Mouse (Mus musculus): ENCODE measurements around the gene Rit1. TPM values are rescaled to one million over a fixed set of nuclear protein-coding genes. Genes with fewer than 3 reads are reported as not detected.
"Not testable (repeated sequence)": the region's sequence is repeated elsewhere in the genome, so short reads cannot be mapped to it uniquely, and the experiment has no call there.

The Rit1 gene
- polyA plus RNA-seq, 1 experiment from 2014 or later: 71.6 TPM

DNA sequence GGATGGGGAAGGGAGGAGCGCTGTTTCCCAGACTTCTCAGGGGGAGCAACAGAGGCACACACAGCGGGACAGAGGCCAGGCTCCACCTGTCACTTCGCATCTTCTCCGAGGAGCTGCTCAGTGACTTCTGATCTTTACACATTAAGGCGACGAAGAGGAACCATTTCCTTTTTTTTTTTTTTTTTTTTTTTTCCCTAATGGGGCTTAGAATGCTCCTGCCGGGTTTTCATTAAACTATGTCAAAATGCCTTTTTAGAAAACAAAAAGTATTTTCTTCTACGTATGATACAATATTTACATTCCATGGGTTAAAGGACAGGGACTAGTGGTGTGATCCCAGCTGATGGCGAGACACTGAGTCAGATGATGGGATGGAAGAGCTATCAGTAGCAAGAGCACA is 28.9 kb downstream of the Rit1 start:
- no peaks in the 10 kb centered on the region for H3K4me1 ChIP-seq
- no peak overlapping the region for H3K4me2 ChIP-seq (replicated peaks)
- H3K4me3 ChIP-seq (replicated peaks): no peak overlapping the region
- peaks cover 26% of the 10 kb centered on the region for H3K36me3 ChIP-seq
- no peak overlapping the region for H3K27ac ChIP-seq (replicated peaks)
- no peak overlapping the region for H3K9ac ChIP-seq
- 0 out of 2 replicates have a peak, but pooled peaks cover 13% of the 10 kb centered on the region for H3K9me3 ChIP-seq (replicated peaks)
- no peak for ATAC-seq (ENCODE audit: insufficient number of reproducible peaks, low FRiP score, low TSS enrichment, low read depth)
- H3K27me3 ChIP-seq: no peaks in the 10 kb centered on the region
- WGBS: 81% methylated on average over 9 of the region's 9 CpGs

GRCm38 (mm10) chr3:88746139-88746870 is 29.7 kb downstream of the Rit1 start:
- Histone ChIP-seq H3K27ac (replicated peaks) (no peak overlapping the region), H3K4me1 (no peaks in the 10 kb centered on the region), H3K9ac (no peak overlapping the region), H3K4me2 (replicated peaks) (no peak overlapping the region), H3K36me3 (peaks cover 26% of the 10 kb centered on the region), H3K9me3 (replicated peaks) (0 out of 2 replicates have a peak, but pooled peaks cover 13% of the 10 kb centered on the region), H3K27me3 (no peaks in the 10 kb centered on the region), H3K4me3 (replicated peaks) (no peak overlapping the region)
- WGBS: 90% methylated on average over 14 of the region's 15 CpGs
- ATAC-seq (ENCODE audit: insufficient number of reproducible peaks, low FRiP score, low TSS enrichment, low read depth): no peak

DNA sequence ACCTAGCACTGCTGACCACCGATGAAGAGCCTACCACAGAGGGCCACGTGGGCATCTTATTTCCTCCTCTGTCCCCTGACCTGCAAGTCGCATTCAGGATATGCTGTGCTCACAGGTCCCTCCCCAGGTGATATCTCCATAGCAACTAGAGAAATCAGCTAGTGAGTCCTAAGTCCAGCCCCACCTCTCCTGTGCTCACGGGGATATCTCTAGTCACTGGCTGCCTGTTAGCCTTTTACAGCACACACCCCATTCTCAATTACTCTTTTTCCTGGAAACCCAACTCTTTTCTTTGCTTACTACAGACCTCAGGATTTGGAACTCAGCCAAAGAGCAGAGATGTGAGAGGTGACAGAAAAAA is 30.2 kb downstream of the Rit1 start:
- Histone ChIP-seq H3K4me3 (replicated peaks) (no peak overlapping the region), H3K36me3 (peaks cover 26% of the 10 kb centered on the region)
- 90% methylated on average over 4 of the region's 4 CpGs for WGBS

GRCm38 (mm10) chr3:88754283-88754682 is 37.6 kb downstream of the Rit1 start:
- Histone ChIP-seq H3K4me1 (peaks cover 9% of the 10 kb centered on the region), H3K36me3 (0 out of 2 replicates have a peak, but pooled peaks cover 2% of the 10 kb centered on the region), H3K9ac (no peak overlapping the region), H3K4me2 (replicated peaks) (no peak overlapping the region), H3K27ac (replicated peaks) (no peak overlapping the region), H3K27me3 (no peaks in the 10 kb centered on the region), H3K9me3 (replicated peaks) (no peaks in the 10 kb centered on the region), H3K4me3 (replicated peaks) (no peak overlapping the region)
- 78% methylated on average over 4 of the region's 4 CpGs for WGBS
- no peak for ATAC-seq (ENCODE audit: insufficient number of reproducible peaks, low FRiP score, low TSS enrichment, low read depth)

More for the DNA sequence above, 30.2 kb downstream of the Rit1 start:
- ATAC-seq (ENCODE audit: insufficient number of reproducible peaks, low FRiP score, low TSS enrichment, low read depth): no peak
- H3K27ac ChIP-seq (replicated peaks): no peak overlapping the region
- no peak overlapping the region for H3K9ac ChIP-seq
- H3K9me3 ChIP-seq (replicated peaks): 0 out of 2 replicates have a peak, but pooled peaks cover 13% of the 10 kb centered on the region
- H3K4me1 ChIP-seq: no peaks in the 10 kb centered on the region
- no peaks in the 10 kb centered on the region for H3K27me3 ChIP-seq
- H3K4me2 ChIP-seq (replicated peaks): no peak overlapping the region

GRCm38 (mm10) chr3:88755541-88755940 is 38.9 kb downstream of the Rit1 start:
- no peaks in the 10 kb centered on the region for H3K27me3 ChIP-seq
- H3K4me2 ChIP-seq (replicated peaks): no peak overlapping the region
- WGBS: 62% methylated on average over 3 of the region's 3 CpGs
- H3K9ac ChIP-seq: no peak overlapping the region
- H3K9me3 ChIP-seq (replicated peaks): no peaks in the 10 kb centered on the region
- H3K27ac ChIP-seq (replicated peaks): no peak overlapping the region
- H3K4me3 ChIP-seq (replicated peaks): no peak overlapping the region
- no peaks in the 10 kb centered on the region for H3K36me3 ChIP-seq
- H3K4me1 ChIP-seq: peaks cover 9% of the 10 kb centered on the region
- ATAC-seq (ENCODE audit: insufficient number of reproducible peaks, low FRiP score, low TSS enrichment, low read depth): no peak

GRCm38 (mm10) chr3:88756276-88756675 is 39.6 kb downstream of the Rit1 start:
- Histone ChIP-seq H3K36me3 (peaks cover under 1% of the 10 kb centered on the region; the same call in 1 of the 2 replicates), H3K4me2 (replicated peaks) (no peak overlapping the region), H3K27ac (replicated peaks) (no peak overlapping the region), H3K9me3 (replicated peaks) (no peaks in the 10 kb centered on the region), H3K9ac (no peak overlapping the region), H3K4me3 (replicated peaks) (no peak overlapping the region), H3K27me3 (no peaks in the 10 kb centered on the region), H3K4me1 (peaks cover 9% of the 10 kb centered on the region)
- ATAC-seq (ENCODE audit: insufficient number of reproducible peaks, low FRiP score, low TSS enrichment, low read depth): no peak
- WGBS: 51% methylated on average over 4 of the region's 4 CpGs

DNA sequence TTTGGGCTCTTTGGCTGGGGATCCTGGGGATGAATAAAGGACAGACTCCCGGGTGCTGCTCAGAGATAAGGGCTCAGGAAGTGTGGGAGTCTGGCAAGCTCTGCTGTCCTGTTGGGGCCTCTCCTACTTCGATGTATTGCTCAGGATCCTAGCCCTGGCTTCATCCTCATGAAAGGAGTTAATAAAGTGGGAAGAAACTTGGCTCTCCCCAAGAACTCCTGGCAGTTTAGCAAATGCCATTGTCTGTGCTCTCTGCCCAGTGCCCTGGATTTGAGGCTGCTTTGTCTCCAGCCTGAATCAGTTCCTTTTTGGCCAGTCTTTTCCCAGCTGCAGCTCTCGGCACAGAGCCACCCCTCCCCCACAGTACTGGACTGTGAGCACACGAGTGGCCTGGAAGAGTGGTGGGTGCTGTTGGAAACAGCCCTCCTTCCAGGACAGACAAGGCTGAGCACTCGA is 41.4 kb downstream of the Rit1 start:
- Histone ChIP-seq H3K4me1 (peaks cover 9% of the 10 kb centered on the region), H3K36me3 (peaks cover 4% of the 10 kb centered on the region; the same call in 1 of the 2 replicates), H3K9ac (no peak overlapping the region), H3K4me3 (replicated peaks) (no peak overlapping the region), H3K9me3 (replicated peaks) (no peaks in the 10 kb centered on the region), H3K27me3 (no peaks in the 10 kb centered on the region), H3K27ac (replicated peaks) (peak overlapping the region; percentile 71), H3K4me2 (replicated peaks) (no peak overlapping the region)
- no peak for ATAC-seq (ENCODE audit: insufficient number of reproducible peaks, low FRiP score, low TSS enrichment, low read depth)
- WGBS: 20% methylated on average over 5 of the region's 5 CpGs

- no peak for ATAC-seq (ENCODE audit: insufficient number of reproducible peaks, low FRiP score, low TSS enrichment, low read depth)
- Histone ChIP-seq H3K4me3 (replicated peaks) (no peak overlapping the region), H3K27ac (replicated peaks) (no peak overlapping the region), H3K4me1 (peaks cover 9% of the 10 kb centered on the region), H3K9me3 (replicated peaks) (no peaks in the 10 kb centered on the region), H3K9ac (no peak overlapping the region), H3K36me3 (peaks cover 4% of the 10 kb centered on the region; the same call in 1 of the 2 replicates), H3K27me3 (no peaks in the 10 kb centered on the region), H3K4me2 (replicated peaks) (no peak overlapping the region)
- 94% methylated on average over 19 of the region's 19 CpGs for WGBS
These were observed 45.0 kb downstream of the Rit1 start for GRCm38 (mm10) chr3:88761619-88762018.

- peaks cover 4% of the 10 kb centered on the region; the same call in 1 of the 2 replicates for H3K36me3 ChIP-seq
- H3K9ac ChIP-seq: no peak overlapping the region
- 54% methylated on average over 6 of the region's 6 CpGs for WGBS
- H3K4me2 ChIP-seq (replicated peaks): no peak overlapping the region
- no peaks in the 10 kb centered on the region for H3K9me3 ChIP-seq (replicated peaks)
- no peak for ATAC-seq (ENCODE audit: insufficient number of reproducible peaks, low FRiP score, low TSS enrichment, low read depth)
- no peaks in the 10 kb centered on the region for H3K27me3 ChIP-seq
- no peak overlapping the region for H3K4me3 ChIP-seq (replicated peaks)
- peaks cover 9% of the 10 kb centered on the region for H3K4me1 ChIP-seq
- no peak overlapping the region for H3K27ac ChIP-seq (replicated peaks)
These were observed 45.8 kb downstream of the Rit1 start for GRCm38 (mm10) chr3:88762401-88762831.

DNA sequence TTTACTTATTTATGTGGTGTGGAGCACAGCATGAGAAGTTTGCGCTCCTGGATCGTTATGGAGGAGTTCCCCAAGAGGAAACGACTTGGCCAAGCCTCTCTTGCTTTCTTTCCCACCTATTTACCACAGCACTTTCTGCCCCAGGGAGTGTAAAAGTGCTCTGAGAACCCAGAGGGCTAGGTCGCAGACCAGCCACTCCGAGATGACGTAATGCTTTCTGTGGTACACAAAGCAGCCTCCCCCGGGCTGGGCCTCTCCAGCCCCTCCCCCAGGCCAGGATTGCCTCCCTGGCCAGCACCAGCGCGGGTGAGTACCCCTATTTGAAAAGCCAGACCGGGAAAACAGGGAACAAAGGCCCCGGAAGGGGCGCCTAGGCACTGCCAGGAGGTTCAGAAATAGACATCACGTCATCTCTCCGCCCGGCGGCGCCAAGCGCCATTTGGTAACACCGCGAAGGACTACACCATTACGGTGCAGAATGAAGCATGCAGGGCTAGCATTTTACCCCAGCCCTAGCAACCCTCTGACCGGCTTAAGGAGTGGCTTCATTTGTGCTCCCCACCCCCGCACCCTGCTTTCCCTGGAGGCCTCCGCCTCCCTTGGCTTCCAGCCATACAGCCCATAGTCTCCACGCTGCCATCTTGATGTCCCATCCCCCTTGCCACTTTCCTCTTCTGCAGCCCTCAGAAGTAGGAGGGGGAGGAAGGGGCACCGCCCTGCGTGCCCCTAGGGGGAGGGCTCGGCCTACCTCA is 54.7 kb downstream of the Rit1 start:
- H3K9ac ChIP-seq; H3K27me3 ChIP-seq; H3K9me3 ChIP-seq (replicated peaks); H3K4me1 ChIP-seq; H3K36me3 ChIP-seq: not testable (repeated sequence)
- Histone ChIP-seq H3K27ac (replicated peaks) (peak overlapping the region; percentile 72), H3K4me3 (replicated peaks) (peak overlapping the region; percentile 38), H3K4me2 (replicated peaks) (peak overlapping the region; percentile 51)
- WGBS: under 1% methylated on average over 23 of the region's 28 CpGs
- ATAC-seq (ENCODE audit: insufficient number of reproducible peaks, low FRiP score, low TSS enrichment, low read depth): peak; percentile 85

DNA sequence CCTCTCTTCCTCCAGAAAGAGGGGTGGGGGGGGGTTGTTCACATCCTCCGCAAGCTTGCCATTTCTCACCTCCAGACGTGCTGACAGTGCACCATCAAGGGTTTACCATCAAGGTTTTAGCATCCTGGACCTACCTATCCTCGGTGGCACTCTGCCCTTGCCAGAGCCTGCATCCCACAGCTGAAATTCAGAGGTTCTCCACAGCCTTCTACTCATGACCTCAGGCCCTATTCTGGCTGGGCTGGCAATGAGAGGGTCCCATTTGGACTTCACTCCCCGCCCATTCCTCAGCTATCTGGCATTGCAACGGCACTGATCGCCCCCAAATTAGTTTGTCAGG is 55.3 kb downstream of the Rit1 start:
- not testable (repeated sequence) for ATAC-seq (ENCODE audit: insufficient number of reproducible peaks, low FRiP score, low TSS enrichment, low read depth); H3K9ac ChIP-seq
- 5% methylated on average over 3 of the region's 6 CpGs for WGBS

More for the DNA sequence above, 55.3 kb downstream of the Rit1 start:
- not testable (repeated sequence) for H3K9me3 ChIP-seq (replicated peaks); H3K36me3 ChIP-seq; H3K4me1 ChIP-seq; H3K27me3 ChIP-seq
- Histone ChIP-seq H3K27ac (replicated peaks) (peak overlapping the region; percentile 72), H3K4me3 (replicated peaks) (peak overlapping the region; percentile 38), H3K4me2 (replicated peaks) (peak overlapping the region; percentile 51)
